Mouse (Mus musculus): ENCODE measurements at regions not wholly inside any gene's neighbourhood (a gene's known extent, or its start where the extent isn't known, plus 50 kb on each side); places are given as distances from the start of the nearest gene placed in this dataset.

DNA sequence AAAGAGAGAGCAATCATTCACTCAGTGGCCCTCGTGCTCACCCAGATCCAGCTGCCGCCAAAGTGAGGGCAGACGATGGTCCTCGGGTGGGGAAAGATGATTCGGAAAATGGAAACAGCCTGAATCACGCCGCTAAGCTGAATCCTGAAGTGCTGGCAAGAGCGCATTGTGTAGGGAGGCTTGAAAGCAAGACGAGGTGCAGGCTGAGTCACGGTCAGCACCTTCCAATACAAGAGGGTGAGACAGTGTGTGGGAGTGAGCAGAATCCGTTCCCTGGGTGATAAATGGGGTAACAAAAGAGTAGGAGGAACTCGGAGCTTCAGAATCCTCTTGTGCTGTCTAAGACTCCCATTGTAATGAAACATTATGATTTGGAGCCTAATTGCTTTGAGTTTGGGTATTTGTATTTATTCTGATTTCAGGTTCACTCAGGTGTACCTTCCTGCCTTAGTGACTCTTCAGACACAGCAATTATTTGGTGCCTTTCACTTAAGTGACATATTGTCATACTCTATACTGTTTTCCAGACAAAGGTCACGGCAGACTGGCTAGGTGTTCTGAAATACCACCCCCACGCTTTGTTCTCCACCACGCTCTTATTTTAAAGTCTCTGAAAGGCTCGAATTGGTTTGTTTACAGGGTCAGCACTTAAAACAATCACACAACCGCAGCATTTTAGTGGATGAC is 70.0 kb downstream of the Mbip start:
- TF ChIP-seq CTCF (IDR thresholded peaks at IDR 0.05; ENCODE audit: borderline replicate concordance, control insufficient read depth, extremely low read depth, insufficient read depth, low read length, poor library complexity) (no peak), POLR2A (IDR thresholded peaks at IDR 0.05; ENCODE audit: control insufficient read depth, extremely low read depth, insufficient read depth, low read length, poor library complexity) (no peak)

Data from thymus, adult 2 months (tissue).